Mouse (Mus musculus): ENCODE measurements around the gene Tff2.

DNA sequence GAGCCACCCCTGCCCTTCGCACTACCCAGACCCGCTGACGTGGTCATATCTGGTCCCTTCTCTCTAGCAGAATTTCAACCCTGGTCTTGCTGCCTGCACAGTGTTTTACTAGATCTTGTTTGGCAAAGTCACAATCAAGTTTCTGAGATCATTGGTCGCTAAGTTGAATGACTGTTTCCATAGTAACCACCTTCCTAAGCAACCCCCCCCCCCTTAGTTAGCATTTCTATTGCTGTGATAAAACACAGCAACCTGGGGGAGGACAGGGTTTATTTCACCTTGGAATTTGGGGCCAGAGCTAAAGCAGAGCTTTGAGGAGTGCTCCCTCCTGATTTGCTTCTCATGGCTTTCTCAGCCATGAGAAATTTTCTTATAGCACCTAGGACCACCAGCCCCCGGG, 49.3 kb downstream of the Tff2 start:
- TF ChIP-seq CTCF (IDR thresholded peaks at IDR 0.05; ENCODE audit: control insufficient read depth, insufficient read depth, low read length), result no peak
- no peak for TF ChIP-seq POLR2A (IDR thresholded peaks at IDR 0.05; ENCODE audit: borderline replicate concordance, control insufficient read depth, low read depth, low read length)
